Mouse (Mus musculus) heart, embryonic 16.5 days (tissue): ENCODE data around the gene Ets1. TPM values are rescaled to one million over a fixed set of nuclear protein-coding genes. Genes with fewer than 3 reads are reported as not detected.

Experiments used
- ATAC-seq: fragments of 200-750 bp; cut with Nextera tagmentation; replicated peaks from 2 replicates; pipeline ENCODE4 v1.8.0; 2017; ENCODE audit warnings: moderate number of reproducible peaks; ENCODE audit not compliant: insufficient read depth, low FRiP score; ENCODE audit errors: extremely low read depth
- H3K27ac ChIP-seq: fragments of 300-500 bp; sonication (generic); 2 replicates; pipeline ENCODE4 v1.5.1; 2014; ENCODE audit warnings: mild to moderate bottlenecking, low read length, control low read depth, moderate library complexity
- H3K27me3 ChIP-seq: fragments of 300-500 bp; sonication (generic); 2 replicates; pipeline ENCODE4 v1.6.1; 2014; ENCODE audit warnings: low read length, mixed read lengths; ENCODE audit not compliant: control insufficient read depth, insufficient read depth
- H3K36me3 ChIP-seq: fragments of 300-500 bp; sonication (generic); 2 replicates; pipeline ENCODE4 v1.6.1; 2014; ENCODE audit not compliant: control insufficient read depth, insufficient read depth
- H3K4me1 ChIP-seq: fragments of 300-500 bp; sonication (generic); 2 replicates; pipeline ENCODE4 v1.6.1; 2014; ENCODE audit warnings: low read length, mixed read lengths; ENCODE audit not compliant: control insufficient read depth, insufficient read depth
- H3K4me2 ChIP-seq: fragments of 300-500 bp; sonication (generic); 2 replicates; pipeline ENCODE4 v1.6.1; 2014; ENCODE audit warnings: low read depth, mild to moderate bottlenecking, control low read depth, low read length
- H3K4me3 ChIP-seq: fragments of 300-500 bp; sonication (generic); 2 replicates; pipeline ENCODE4 v1.5.1; 2014; ENCODE audit warnings: mild to moderate bottlenecking, control low read depth, low read length
- H3K9ac ChIP-seq: fragments of 300-500 bp; sonication (generic); 2 replicates; pipeline ENCODE4 v1.6.1; 2014; ENCODE audit warnings: low read length, control low read depth
- H3K9me3 ChIP-seq: fragments of 300-500 bp; sonication (generic); replicated peaks from 2 replicates; pipeline ENCODE4 v1.6.1; 2016; ENCODE audit warnings: low read length; ENCODE audit not compliant: control insufficient read depth
- WGBS: fragments of 180-500 bp; shearing (Covaris S2); extraction: QIAGEN DNeasy Blood & Tissue Kit; methylation state at CpG from one replicate; pipeline ENCODE4 v1.1.7; 2014; 5-methylcytosine and 5-hydroxymethylcytosine counted together
- polyA plus RNA-seq: library from polyadenylated mRNA; unstranded; fragments of >200 nt; fragmentation: Nextera tagmentation; extraction: Ambion mirVana; gene quantifications from 2 replicates; pipeline ENCODE4 v1.2.1, GENCODE M21; 2015

Gene Ets1
- polyA plus RNA-seq, 1 experiment from 2014 or later = 66.7 TPM

DNA sequence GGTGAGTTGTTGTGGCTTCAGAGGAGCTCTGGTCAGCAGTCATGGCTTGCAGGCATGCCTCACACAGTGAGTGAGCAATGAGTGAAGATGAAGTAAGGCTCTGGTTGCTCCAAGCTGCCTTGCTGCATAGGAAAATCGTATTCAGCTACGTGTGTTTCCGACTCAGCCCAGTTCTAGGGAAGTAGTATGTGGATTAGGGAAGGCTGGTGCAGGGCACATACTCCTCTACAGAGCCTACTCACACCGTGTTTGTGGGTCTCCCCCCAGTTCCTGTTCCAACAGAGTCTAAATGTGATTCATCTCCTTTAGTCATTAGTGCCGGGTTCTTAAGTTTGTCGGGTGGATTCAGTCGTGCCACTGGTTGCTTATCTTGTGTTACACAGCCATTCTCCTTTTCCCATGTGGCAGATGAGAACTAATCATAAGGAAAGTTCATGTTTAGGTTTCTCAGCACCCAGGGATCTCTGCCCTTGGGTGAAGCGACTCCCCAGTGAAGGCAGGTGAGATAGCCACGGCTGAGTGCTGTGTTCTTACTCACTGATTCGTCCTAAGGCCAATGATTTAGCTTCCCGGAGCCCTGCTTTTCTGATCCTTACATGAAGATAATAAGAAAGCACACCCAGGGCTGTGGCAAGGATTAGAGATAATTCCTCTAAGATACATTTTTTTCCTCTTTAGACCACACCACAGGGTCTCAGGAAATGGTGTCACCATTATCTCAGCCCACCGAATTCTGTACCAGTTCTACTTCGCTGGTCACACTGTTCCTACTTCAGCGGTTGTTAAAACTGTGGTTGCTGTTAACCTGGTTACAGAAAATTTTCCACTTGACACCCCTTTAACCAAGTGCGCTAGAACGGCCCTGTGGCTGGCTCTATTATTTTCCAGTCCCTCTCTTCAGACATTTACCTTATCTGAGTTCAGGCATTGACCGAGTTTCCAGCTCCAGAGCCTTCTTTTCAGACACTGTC, 74.0 kb downstream of the Ets1 start:
- Histone ChIP-seq H3K4me1 (peaks cover 66% of the 10 kb centered on the region), H3K9me3 (no peaks in the 10 kb centered on the region)

DNA sequence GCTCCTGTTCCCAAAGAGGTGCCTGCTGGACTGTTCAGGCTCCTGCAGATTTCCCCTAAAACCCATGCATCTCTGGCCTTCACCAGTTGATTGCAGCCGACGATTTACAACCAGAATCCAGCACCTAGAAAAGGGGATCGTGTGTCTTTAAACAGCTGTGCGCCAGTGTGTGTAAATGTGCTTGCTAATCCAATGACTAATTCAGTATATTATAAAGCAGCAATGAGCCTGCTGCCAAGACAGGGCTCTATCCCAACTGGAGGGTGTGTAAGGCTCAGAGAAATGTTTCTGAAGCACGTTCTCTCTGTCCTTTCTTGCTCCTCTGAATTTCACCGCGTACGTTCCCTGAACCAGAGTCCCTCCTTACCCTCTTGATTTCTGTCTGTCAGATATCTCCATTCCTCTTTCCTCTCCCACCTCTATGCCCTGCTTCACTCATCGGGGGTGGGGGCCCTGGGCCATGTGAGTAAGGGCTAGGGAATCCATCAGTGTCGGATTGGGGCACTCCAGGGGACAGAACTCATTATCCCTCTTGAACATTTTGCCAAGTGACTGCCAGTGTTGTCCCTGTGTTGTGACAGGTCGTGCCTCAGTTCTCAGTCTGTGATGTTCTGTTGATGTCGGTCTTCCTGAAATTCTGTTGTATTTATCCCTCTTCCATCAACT, 75.1 kb downstream of the Ets1 start:
- peaks cover 73% of the 10 kb centered on the region for H3K4me1 ChIP-seq
- H3K4me2 ChIP-seq = no peak overlapping the region
- no peak for ATAC-seq
- WGBS = 56% methylated on average over 12 of the region's 12 CpGs
- no peaks in the 10 kb centered on the region for H3K36me3 ChIP-seq
- H3K4me3 ChIP-seq = no peak overlapping the region
- H3K9ac ChIP-seq = peak overlapping the region; percentile 23; the same call in 1 of the 2 replicates
- H3K27me3 ChIP-seq = no peaks in the 10 kb centered on the region
- H3K9me3 ChIP-seq = no peaks in the 10 kb centered on the region
- H3K27ac ChIP-seq = peak overlapping the region; percentile 30

More for the DNA sequence above, 74.0 kb downstream of the Ets1 start:
- peak overlapping the region; percentile 46; the same call in 1 of the 2 replicates for H3K4me2 ChIP-seq
- 46% methylated on average over 17 of the region's 17 CpGs for WGBS
- H3K27me3 ChIP-seq = no peaks in the 10 kb centered on the region
- no peak for ATAC-seq
- H3K4me3 ChIP-seq = no peak overlapping the region
- no peaks in the 10 kb centered on the region for H3K36me3 ChIP-seq
- H3K9ac ChIP-seq = peak overlapping the region; percentile 23; the same call in 1 of the 2 replicates
- H3K27ac ChIP-seq = peak overlapping the region; percentile 61

DNA sequence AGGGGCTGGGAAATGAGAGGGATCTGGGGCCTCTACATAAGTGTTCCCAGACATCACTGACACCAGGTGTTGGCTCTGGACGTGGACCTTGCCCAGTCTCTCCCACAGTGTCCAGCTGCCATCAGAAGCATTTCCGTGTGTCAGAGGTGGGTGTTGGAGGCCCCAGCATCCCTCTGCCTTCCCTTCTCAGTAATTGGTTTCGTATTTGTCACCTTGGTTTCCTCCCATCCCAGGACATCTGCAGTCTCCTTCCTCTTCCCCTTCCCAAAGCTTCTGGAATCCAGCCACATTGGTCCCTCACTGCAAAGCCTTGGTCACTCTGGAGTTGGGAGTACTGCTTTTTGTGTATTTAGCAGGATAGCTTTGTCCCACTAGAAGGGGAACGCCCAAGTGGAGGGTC, 75.7 kb downstream of the Ets1 start:
- Histone ChIP-seq H3K27ac (peak overlapping the region; percentile 30), H3K9ac (no peak overlapping the region)
- WGBS = 56% methylated on average over 4 of the region's 4 CpGs

DNA sequence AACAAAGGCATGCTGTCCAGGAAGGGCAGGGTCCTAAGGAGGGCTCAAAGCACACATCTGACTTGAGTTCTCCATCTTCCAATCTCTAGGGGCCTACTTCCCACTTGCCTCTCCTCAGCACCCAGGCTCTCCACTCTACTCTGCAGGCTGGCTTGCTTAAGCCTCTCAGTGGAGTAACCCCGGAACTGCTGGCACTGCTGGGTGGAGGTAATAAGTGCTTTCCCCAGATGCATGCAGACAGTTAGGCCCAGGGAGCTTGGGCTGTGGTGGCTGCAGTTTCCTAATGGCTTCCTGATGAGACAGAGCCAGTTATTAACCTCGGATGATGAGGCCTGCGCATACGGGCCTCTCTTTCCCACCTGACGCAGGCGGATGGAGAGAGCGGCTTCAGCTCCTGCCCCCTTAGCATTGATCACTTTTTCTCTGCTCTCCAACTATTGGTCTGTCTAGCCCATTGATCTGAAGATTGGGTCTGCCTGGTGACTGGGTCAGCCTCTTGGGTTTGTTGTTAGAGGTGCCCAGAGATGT, 76.4 kb downstream of the Ets1 start:
- no peak for ATAC-seq
- Histone ChIP-seq H3K4me2 (no peak overlapping the region), H3K9me3 (no peaks in the 10 kb centered on the region), H3K4me1 (peaks cover 86% of the 10 kb centered on the region), H3K27ac (no peak overlapping the region; the same call in 1 of the 2 replicates), H3K36me3 (no peaks in the 10 kb centered on the region), H3K27me3 (no peaks in the 10 kb centered on the region), H3K9ac (no peak overlapping the region), H3K4me3 (no peak overlapping the region)
- 91% methylated on average over 7 of the region's 7 CpGs for WGBS

More for the DNA sequence above, 75.7 kb downstream of the Ets1 start:
- Histone ChIP-seq H3K4me1 (peaks cover 79% of the 10 kb centered on the region), H3K4me2 (no peak overlapping the region), H3K9me3 (no peaks in the 10 kb centered on the region), H3K36me3 (no peaks in the 10 kb centered on the region), H3K4me3 (no peak overlapping the region), H3K27me3 (no peaks in the 10 kb centered on the region)
- ATAC-seq = no peak

DNA sequence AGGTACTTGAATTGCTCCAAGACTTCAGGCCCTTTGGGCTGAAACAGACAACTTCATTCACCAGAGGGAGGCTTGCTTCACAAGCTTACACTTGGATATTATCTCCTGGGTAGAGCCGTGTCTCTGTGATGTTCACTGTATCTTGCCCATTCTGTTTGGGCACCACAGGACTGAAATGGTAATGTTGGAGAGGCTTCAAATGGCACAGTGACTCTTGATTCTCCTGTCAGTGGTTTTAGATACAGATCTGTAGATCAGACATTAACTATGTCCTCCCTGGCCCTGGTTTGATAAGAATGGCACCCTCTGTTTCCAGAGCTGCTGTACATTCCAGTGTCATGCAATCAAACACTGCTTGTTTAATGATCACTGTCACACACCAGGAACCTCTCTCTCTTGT, 77.1 kb downstream of the Ets1 start:
- H3K4me3 ChIP-seq = no peak overlapping the region
- H3K4me1 ChIP-seq = peaks cover 92% of the 10 kb centered on the region
- WGBS = 63% methylated on average over 1 of the region's 1 CpGs
- H3K27me3 ChIP-seq = no peaks in the 10 kb centered on the region
- H3K27ac ChIP-seq = 0 out of 2 replicates have a peak overlapping the region, but pooled peaks have one; percentile 11
- H3K4me2 ChIP-seq = no peak overlapping the region
- no peaks in the 10 kb centered on the region for H3K36me3 ChIP-seq
- no peak overlapping the region for H3K9ac ChIP-seq
- H3K9me3 ChIP-seq = no peaks in the 10 kb centered on the region
- no peak for ATAC-seq

DNA sequence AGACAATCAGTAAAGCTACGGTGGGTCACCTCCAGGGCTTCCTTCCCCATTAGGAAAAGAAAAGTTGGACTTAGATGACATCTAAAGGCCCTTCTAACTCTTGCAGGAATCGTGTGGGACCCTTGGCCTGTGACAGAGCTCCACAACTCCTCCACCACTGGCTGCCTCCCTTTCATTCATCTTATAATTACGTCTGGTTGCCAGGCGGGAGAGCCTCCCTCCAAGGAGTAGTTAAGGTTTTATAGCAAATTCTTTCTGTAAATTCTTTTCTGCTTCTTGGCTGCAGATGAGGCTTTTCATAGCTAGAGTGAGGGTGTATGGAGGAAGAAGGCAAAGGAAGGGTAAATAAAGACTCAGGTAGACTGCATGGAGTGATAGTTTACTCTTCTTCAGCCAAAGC, 77.8 kb downstream of the Ets1 start:
- whole genome bisulfite sequencing = 47% methylated on average over 4 of the region's 4 CpGs
- Histone ChIP-seq H3K27me3 (no peaks in the 10 kb centered on the region), H3K4me3 (no peak overlapping the region), H3K4me2 (no peak overlapping the region), H3K36me3 (no peaks in the 10 kb centered on the region), H3K9ac (no peak overlapping the region), H3K9me3 (no peaks in the 10 kb centered on the region), H3K27ac (peak overlapping the region; percentile 11; the same call in 1 of the 2 replicates), H3K4me1 (peaks cover 91% of the 10 kb centered on the region)
- ATAC-seq = no peak

DNA sequence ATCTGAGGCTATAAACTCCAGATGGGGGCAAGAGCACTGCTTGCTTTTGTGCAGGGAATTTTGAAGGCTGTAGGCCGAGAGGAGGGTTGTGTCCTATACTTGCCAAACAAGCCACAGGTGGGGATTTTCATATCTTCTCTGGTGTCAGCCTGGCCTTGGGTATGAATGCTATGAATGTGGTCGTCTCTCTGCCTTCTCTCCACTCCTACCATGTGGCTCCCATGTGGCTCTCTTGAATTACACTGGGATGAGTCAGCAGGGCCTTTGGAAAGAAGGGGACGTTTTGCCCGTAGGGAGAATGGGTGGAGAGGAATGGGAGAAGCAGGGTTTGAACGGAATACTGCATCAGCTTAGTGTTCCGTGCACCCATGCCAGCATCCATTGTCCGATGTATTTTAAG, 78.5 kb downstream of the Ets1 start:
- no peak overlapping the region for H3K4me3 ChIP-seq
- 56% methylated on average over 7 of the region's 7 CpGs for WGBS
- H3K9ac ChIP-seq = no peak overlapping the region
- no peaks in the 10 kb centered on the region for H3K9me3 ChIP-seq
- peaks cover 89% of the 10 kb centered on the region for H3K4me1 ChIP-seq
- no peaks in the 10 kb centered on the region for H3K36me3 ChIP-seq
- no peak for ATAC-seq
- H3K4me2 ChIP-seq = no peak overlapping the region
- peak overlapping the region; percentile 86 for H3K27ac ChIP-seq
- no peaks in the 10 kb centered on the region for H3K27me3 ChIP-seq

DNA sequence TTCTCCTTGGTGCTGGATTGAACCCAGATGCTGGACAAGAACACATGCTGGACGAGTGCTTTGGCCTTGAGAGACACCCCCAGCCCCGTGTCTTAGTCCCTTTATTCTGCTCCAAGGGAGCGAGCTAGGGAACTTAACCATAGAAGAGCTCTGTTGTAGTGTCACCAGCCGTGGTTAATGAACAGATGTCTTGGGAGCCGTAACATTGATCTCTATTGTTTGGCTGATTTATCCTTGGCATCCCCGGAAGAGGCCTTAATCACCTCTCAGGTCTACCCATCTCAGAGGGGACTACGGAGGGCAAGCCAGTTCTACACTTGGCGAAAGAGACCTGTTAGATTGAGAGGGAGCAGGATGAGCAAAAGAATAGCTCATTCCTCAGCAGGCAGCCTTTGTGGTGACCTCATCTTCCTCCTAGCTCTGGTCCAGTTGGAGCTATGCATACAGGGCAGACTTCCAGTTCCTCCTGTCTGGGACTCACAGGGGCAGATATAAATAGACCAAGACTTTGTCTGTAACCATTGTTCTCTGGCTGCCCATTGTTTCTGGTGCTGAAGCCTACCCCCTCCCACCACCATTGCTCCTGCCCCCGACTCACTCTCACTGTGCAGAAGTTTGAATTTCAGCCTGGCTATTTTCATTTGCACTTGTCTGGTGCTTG, 79.9 kb downstream of the Ets1 start:
- H3K4me1 ChIP-seq = peaks cover 89% of the 10 kb centered on the region
- no peaks in the 10 kb centered on the region for H3K27me3 ChIP-seq
- H3K9ac ChIP-seq = peak overlapping the region; percentile 58
- H3K4me2 ChIP-seq = peak overlapping the region; percentile 48
- H3K4me3 ChIP-seq = no peak overlapping the region
- ATAC-seq = peak; percentile 88
- H3K27ac ChIP-seq = peak overlapping the region; percentile 86
- no peaks in the 10 kb centered on the region for H3K36me3 ChIP-seq
- 37% methylated on average over 9 of the region's 9 CpGs for WGBS
- H3K9me3 ChIP-seq = no peaks in the 10 kb centered on the region
